8 mouse cellular contexts compared by ENCODE assay signal in the genomic region with DNA sequence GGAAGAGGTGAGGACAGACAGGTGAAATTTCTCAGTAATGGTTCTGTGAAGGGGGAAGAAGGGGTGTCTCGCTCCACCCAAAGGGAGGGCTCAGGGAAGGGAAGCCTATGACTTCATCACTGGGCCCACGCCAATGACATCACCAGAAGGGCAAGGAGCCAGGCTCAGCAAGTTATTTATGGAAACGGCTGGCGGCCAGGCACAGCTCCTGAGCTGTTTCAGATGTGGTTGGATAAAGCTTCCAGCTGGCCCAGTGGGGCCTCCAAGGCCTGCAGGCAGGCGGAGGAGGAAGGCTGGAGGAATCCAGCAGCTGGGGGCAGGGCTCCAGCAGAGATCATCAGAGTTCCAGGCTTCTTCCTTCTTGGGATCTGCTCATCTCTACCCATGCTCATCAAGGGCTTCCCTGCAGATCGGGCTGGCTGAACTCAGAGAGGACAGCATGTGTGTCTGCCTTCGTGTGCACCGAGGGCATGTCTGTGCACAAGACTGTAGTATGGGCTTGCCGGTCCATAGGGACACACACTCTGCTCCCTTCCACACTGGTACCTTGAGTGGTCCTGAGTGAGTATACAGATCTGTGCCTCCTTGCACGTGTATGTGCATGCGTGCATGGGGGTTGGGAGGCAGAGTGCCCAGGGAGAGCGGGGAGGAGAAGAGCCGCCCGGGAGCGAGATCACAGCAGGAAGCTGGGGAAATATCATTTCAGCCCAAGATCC.
DNase-seq lines count a peak whose midpoint lies in the region; ATAC-seq lines count a peak whose summit lies in the region.

No protein-coding gene starts in this region.

- H3K4me1 ChIP-seq in forebrain, embryonic 12.5 days = peaks cover 12% of the 10 kb centered on the region; the same call in 1 of the 2 replicates
- H3K4me1 ChIP-seq in forebrain, embryonic 10.5 days = peaks cover 26% of the 10 kb centered on the region
- peaks cover 11% of the 10 kb centered on the region for H3K4me1 ChIP-seq in intestine, embryonic 16.5 days (ENCODE audit: control insufficient read depth, insufficient read depth, low read length)

- ATAC-seq in forebrain, embryonic 12.5 days (ENCODE audit: low FRiP score) = peak; percentile 39; the same call in 1 of the 2 replicates
- peak; percentile 96 for ATAC-seq in intestine, embryonic 16.5 days
- ATAC-seq in megakaryocyte progenitor cell, adult 5-6 weeks (replicated peaks; ENCODE audit: poor library complexity) = peak; percentile 35

- H3K36me3 ChIP-seq in forebrain, embryonic 12.5 days (replicated peaks) = no peaks in the 10 kb centered on the region
- H3K36me3 ChIP-seq in forebrain, embryonic 10.5 days (replicated peaks) = no peaks in the 10 kb centered on the region
- no peaks in the 10 kb centered on the region for H3K36me3 ChIP-seq in intestine, embryonic 16.5 days (ENCODE audit: control insufficient read depth, insufficient read depth, low read length)

- H3K27me3 ChIP-seq in forebrain, embryonic 12.5 days = peaks cover 11% of the 10 kb centered on the region; the same call in 1 of the 2 replicates
- 0 out of 2 replicates have a peak, but pooled peaks cover 4% of the 10 kb centered on the region for H3K27me3 ChIP-seq in forebrain, embryonic 10.5 days (ENCODE audit: poor library complexity, severe bottlenecking)
- no peaks in the 10 kb centered on the region for H3K27me3 ChIP-seq in intestine, embryonic 16.5 days (replicated peaks; ENCODE audit: control insufficient read depth, insufficient read depth, low read length)

- no peak overlapping the region for H3K9ac ChIP-seq in forebrain, embryonic 12.5 days
- peak overlapping the region; percentile 31; the same call in 1 of the 2 replicates for H3K9ac ChIP-seq in intestine, embryonic 16.5 days (ENCODE audit: low read depth, low read length)

- no peaks in the 10 kb centered on the region for H3K9me3 ChIP-seq in forebrain, embryonic 12.5 days
- no peaks in the 10 kb centered on the region for H3K9me3 ChIP-seq in forebrain, embryonic 10.5 days
- no peaks in the 10 kb centered on the region for H3K9me3 ChIP-seq in intestine, embryonic 16.5 days (ENCODE audit: control insufficient read depth, low read length)

- H3K27ac ChIP-seq in forebrain, embryonic 12.5 days = peak overlapping the region; percentile 61; the same call in 1 of the 2 replicates
- no peak overlapping the region for H3K27ac ChIP-seq in forebrain, embryonic 10.5 days
- H3K27ac ChIP-seq in intestine, embryonic 16.5 days (ENCODE audit: low read length) = peak overlapping the region; percentile 92

- no peak overlapping the region for H3K4me2 ChIP-seq in forebrain, embryonic 12.5 days
- peak overlapping the region; percentile 24 for H3K4me2 ChIP-seq in intestine, embryonic 16.5 days (ENCODE audit: low read depth, low read length)

- DNase-seq in forebrain, embryonic 10.5 days (ENCODE audit: extremely low spot score, low spot score) = no peak
- peak; percentile 58 for DNase-seq in embryo, embryonic 11.5 days (ENCODE audit: low read depth, low spot score)
- peak; percentile 99 for DNase-seq in heart, adult 11 months
- DNase-seq in left cerebral cortex, adult 8-10 months (ENCODE audit: low spot score in 2 of 2) = peak; percentile 79 to 93
- peak; percentile 88 for DNase-seq in telencephalon, adult 2 months (ENCODE audit: low read depth, low spot score)

- WGBS in forebrain, embryonic 12.5 days = 68% methylated on average over 15 of the region's 15 CpGs
- 74% methylated on average over 15 of the region's 15 CpGs for WGBS in forebrain, embryonic 10.5 days
- 29% methylated on average over 15 of the region's 15 CpGs for WGBS in intestine, embryonic 16.5 days

- no peak overlapping the region for H3K4me3 ChIP-seq in forebrain, embryonic 12.5 days (replicated peaks)
- H3K4me3 ChIP-seq in forebrain, embryonic 10.5 days = no peak overlapping the region
- H3K4me3 ChIP-seq in intestine, embryonic 16.5 days (ENCODE audit: low read length) = 0 out of 2 replicates have a peak overlapping the region, but pooled peaks have one; percentile 5

Comparison
In these comparisons a context has a peak if more than half of its experiments do, and no peak if none do; other contexts are left out.
1. ATAC-seq: peak in every context shown above with its lines; median percentile 96 in intestine, embryonic 16.5 days; 39 in forebrain, embryonic 12.5 days; 35 in megakaryocyte progenitor cell, adult 5-6 weeks.